Mouse (Mus musculus) small intestine, adult 2 months (tissue): ENCODE results near the gene Kctd5. TPM values are rescaled to one million over a fixed set of nuclear protein-coding genes. Genes with fewer than 3 reads are reported as not detected.
A peak's percentile ranks its signal among the peaks of the same experiment; 100 is the strongest.

ENCODE experiments used
- H3K27ac ChIP-seq: fragments of 200-500 bp; 2 replicates; pipeline ENCODE4 v1.5.1; 2012; ENCODE audit warnings: low read depth, low read length, control low read depth, inconsistent platforms; ENCODE audit not compliant: insufficient read depth
- H3K27me3 ChIP-seq: fragments of 200-500 bp; 2 replicates; pipeline ENCODE4 v1.6.1; 2012; ENCODE audit warnings: mild to moderate bottlenecking, moderate library complexity, low read length, inconsistent platforms; ENCODE audit not compliant: control insufficient read depth, insufficient read depth
- H3K36me3 ChIP-seq: fragments of 200-500 bp; 2 replicates; pipeline ENCODE4 v1.6.1; 2012; ENCODE audit warnings: mild to moderate bottlenecking, low read length, control low read depth, inconsistent platforms; ENCODE audit not compliant: control insufficient read depth, insufficient read depth
- H3K4me1 ChIP-seq: fragments of 200-500 bp; 2 replicates; pipeline ENCODE4 v1.6.1; 2012; ENCODE audit warnings: low read length, inconsistent platforms, mixed read lengths; ENCODE audit not compliant: control insufficient read depth, insufficient read depth, insufficient read length
- H3K4me3 ChIP-seq: fragments of 200-500 bp; 2 replicates; pipeline ENCODE4 v1.5.1; 2012; ENCODE audit warnings: low read depth, mild to moderate bottlenecking, control low read depth, inconsistent platforms, low read length, moderate library complexity
- CTCF ChIP-seq: fragments of 200-500 bp; IDR thresholded peaks from 2 replicates; pipeline ENCODE4 v1.5.1; 2012; ENCODE audit warnings: low read depth, mild to moderate bottlenecking, control low read depth, inconsistent platforms, low read length, moderate library complexity, mixed read lengths; ENCODE audit not compliant: insufficient replicate concordance, insufficient read length; ENCODE audit errors: extremely low read depth
- POLR2A ChIP-seq: fragments of 200-500 bp; IDR thresholded peaks from 2 replicates; pipeline ENCODE4 v1.6.1; 2012; ENCODE audit warnings: low read depth, mild to moderate bottlenecking, control low read depth, inconsistent platforms, low read length, moderate library complexity
- WGBS: fragments of 180-500 bp; shearing (Covaris S2); methylation state at CpG from one replicate; pipeline ENCODE4 v1.1.7; 2018; 5-methylcytosine and 5-hydroxymethylcytosine counted together
- polyA plus RNA-seq: library from polyadenylated mRNA; depleted of rRNA; stranded (reverse); fragments of >200 nt; gene quantifications from 2 replicates; pipeline ENCODE4 v1.2.3, GENCODE M21; 2012; rRNA removed

The Kctd5 gene
- polyA plus RNA-seq, 1 experiment: 74.6 TPM

- peak overlapping the region; percentile 48 for H3K27ac ChIP-seq
- H3K4me3 ChIP-seq: no peak overlapping the region
- H3K27me3 ChIP-seq: no peaks in the 10 kb centered on the region
- WGBS: 65% methylated on average over 14 of the region's 14 CpGs
- no peak for TF ChIP-seq CTCF
- TF ChIP-seq POLR2A: no peak
- H3K4me1 ChIP-seq: peaks cover 46% of the 10 kb centered on the region
- no peaks in the 10 kb centered on the region for H3K36me3 ChIP-seq
These were observed 69.1 kb downstream of the Kctd5 start for GRCm38 (mm10) chr17:24004071-24004665.

- no peak for TF ChIP-seq CTCF
- TF ChIP-seq POLR2A: no peak
- no peaks in the 10 kb centered on the region for H3K27me3 ChIP-seq
- H3K4me1 ChIP-seq: peaks cover 40% of the 10 kb centered on the region
- H3K36me3 ChIP-seq: no peaks in the 10 kb centered on the region
- H3K4me3 ChIP-seq: no peak overlapping the region; the same call in 1 of the 2 replicates
- peak overlapping the region; percentile 35 for H3K27ac ChIP-seq
- WGBS: 18% methylated on average over 5 of the region's 5 CpGs
These were observed 72.9 kb downstream of the Kctd5 start for GRCm38 (mm10) chr17:24000404-24000803.

GRCm38 (mm10) chr17:23998383-23998782 is 74.9 kb downstream of the Kctd5 start:
- Histone ChIP-seq H3K4me1 (peaks cover 35% of the 10 kb centered on the region), H3K36me3 (no peaks in the 10 kb centered on the region), H3K4me3 (no peak overlapping the region), H3K27ac (no peak overlapping the region), H3K27me3 (no peaks in the 10 kb centered on the region)
- no peak for TF ChIP-seq CTCF
- TF ChIP-seq POLR2A: no peak
- 77% methylated on average over 6 of the region's 6 CpGs for WGBS

- H3K27me3 ChIP-seq: no peaks in the 10 kb centered on the region
- whole genome bisulfite sequencing: 80% methylated on average over 2 of the region's 2 CpGs
- TF ChIP-seq CTCF: no peak
- no peak for TF ChIP-seq POLR2A
- H3K27ac ChIP-seq: no peak within 1 kb of the TSS
- H3K4me1 ChIP-seq: peaks cover 36% of the 10 kb centered on the region
- no peak within 1 kb of the TSS for H3K4me3 ChIP-seq
- H3K36me3 ChIP-seq: no peaks in the 10 kb centered on the region
These were observed 75.4 kb downstream of the Kctd5 start, which contains the start of gene Prss22 for GRCm38 (mm10) chr17:23997901-23998300. Prss22 (minus strand) TSS chr17:23998100.

Other genes with a start within 250 kb of the Kctd5 start
- gene Elob, start 244.3 kb downstream of the Kctd5 start, polyA plus RNA-seq: 352 and 591 TPM in 2 replicates
- gene Prss33, start 237.4 kb downstream of the Kctd5 start, polyA plus RNA-seq: 0.27 and 0.77 TPM in 2 replicates
- 166 and 292 TPM in 2 replicates for gene Prss32, start 229.6 kb downstream of the Kctd5 start, polyA plus RNA-seq
- 0.56 and 3.4 TPM in 2 replicates for gene Prss41, start 229.3 kb downstream of the Kctd5 start, polyA plus RNA-seq
- gene Prss21, start 205.4 kb downstream of the Kctd5 start, polyA plus RNA-seq: not detected in 2 replicates
- not detected in 2 replicates for gene Dcpp1, start 192.6 kb downstream of the Kctd5 start, polyA plus RNA-seq
- gene Dcpp2, start 192.6 kb downstream of the Kctd5 start, polyA plus RNA-seq: not detected in 2 replicates
- not detected in 2 replicates for gene Dcpp3, start 156.0 kb downstream of the Kctd5 start, polyA plus RNA-seq
- not detected in 2 replicates for gene Sbp, start 131.8 kb downstream of the Kctd5 start, polyA plus RNA-seq
- not detected in 2 replicates for gene Sbpl, start 118.2 kb downstream of the Kctd5 start, polyA plus RNA-seq
- gene Prss30, start 92.9 kb downstream of the Kctd5 start, polyA plus RNA-seq: 22.9 and 150 TPM in 2 replicates
- gene Prss22, start 75.4 kb downstream of the Kctd5 start, polyA plus RNA-seq: 0.06 and 0.25 TPM in 2 replicates
- 3.9 and 4.0 TPM in 2 replicates for gene Prss27, start 35.3 kb downstream of the Kctd5 start, polyA plus RNA-seq
- gene Pdpk1, start 77.4 kb upstream of the Kctd5 start, polyA plus RNA-seq: 10.8 and 12.7 TPM in 2 replicates
- gene Amdhd2, start 90.3 kb upstream of the Kctd5 start, polyA plus RNA-seq: 61.6 and 187 TPM in 2 replicates
- 549 and 948 TPM in 2 replicates for gene Atp6v0c, start 96.2 kb upstream of the Kctd5 start, polyA plus RNA-seq
- gene Tbc1d24, start 132.1 kb upstream of the Kctd5 start, polyA plus RNA-seq: 11.4 and 62.9 TPM in 2 replicates
- gene Ntn3, start 136.0 kb upstream of the Kctd5 start, polyA plus RNA-seq: 1.3 and 1.6 TPM in 2 replicates
- 4.2 and 4.6 TPM in 2 replicates for gene Tedc2, start 147.4 kb upstream of the Kctd5 start, polyA plus RNA-seq
- gene Ccnf, start 178.0 kb upstream of the Kctd5 start, polyA plus RNA-seq: 4.1 and 8.4 TPM in 2 replicates